Mouse (Mus musculus) thymus, adult 2 months (tissue): ENCODE measurements around the gene 1600014C23Rik.

Experiments
- CTCF ChIP-seq: fragments of 200-500 bp; IDR thresholded peaks from 2 replicates; pipeline ENCODE4 v1.5.1; 2012; ENCODE audit warnings: mild to moderate bottlenecking, control low read depth, low read length, moderate library complexity, borderline replicate concordance; ENCODE audit not compliant: control insufficient read depth, poor library complexity, insufficient read depth; ENCODE audit errors: extremely low read depth
- POLR2A ChIP-seq: fragments of 200-500 bp; IDR thresholded peaks from 2 replicates; pipeline ENCODE4 v1.6.1; 2012; ENCODE audit warnings: mild to moderate bottlenecking, low read length, control low read depth, moderate library complexity; ENCODE audit not compliant: control insufficient read depth, poor library complexity, insufficient read depth; ENCODE audit errors: extremely low read depth

GRCm38 (mm10) chr17:45735382-45736310 is 2.0 kb upstream of the 1600014C23Rik start:
- TF ChIP-seq CTCF: peak; percentile 62; the same call in 1 of the 2 replicates
- no peak for TF ChIP-seq POLR2A
